Mouse (Mus musculus) testis, postnatal 10 days (tissue): ENCODE results near the gene Trpv2.

Experiments used
- DNase-seq: peaks from one replicate; pipeline ENCODE4 v3.0.0; 2021; ENCODE audit warnings: low spot score

The Trpv2 gene

DNA sequence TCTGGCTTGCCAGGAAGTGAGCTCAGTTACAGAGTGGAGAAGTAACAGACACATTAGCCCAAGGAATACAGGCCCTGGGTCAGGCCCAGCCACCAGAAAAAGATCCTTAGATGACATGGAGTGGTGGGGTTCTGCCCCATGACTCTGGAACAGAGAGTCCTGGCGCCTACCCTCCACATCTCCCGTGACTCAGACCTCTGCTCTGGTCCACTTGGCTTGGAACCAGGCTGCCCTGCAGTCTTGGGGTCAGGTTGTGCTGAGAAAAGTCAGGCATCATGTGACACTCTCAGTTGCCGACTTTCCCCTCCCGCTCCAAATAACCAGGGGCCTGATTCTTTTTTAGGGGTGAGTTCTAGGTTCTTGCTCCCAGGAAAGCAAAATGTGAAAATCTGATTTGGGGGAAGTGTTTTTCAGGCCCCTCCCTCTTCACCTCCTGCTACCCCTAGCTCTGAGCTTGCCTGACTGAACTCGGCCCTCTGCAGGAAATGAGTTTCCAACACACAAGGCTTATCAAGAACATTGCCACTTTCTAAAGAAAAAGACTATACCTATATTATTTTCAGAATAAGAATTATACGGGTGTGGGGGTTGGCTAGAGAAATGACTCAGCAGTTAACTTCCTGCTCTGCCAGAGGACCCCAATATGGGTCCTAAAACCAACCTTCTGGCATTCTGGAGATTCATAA, 15.2 kb upstream of the Trpv2 start:
- DNase-seq: no peak

DNA sequence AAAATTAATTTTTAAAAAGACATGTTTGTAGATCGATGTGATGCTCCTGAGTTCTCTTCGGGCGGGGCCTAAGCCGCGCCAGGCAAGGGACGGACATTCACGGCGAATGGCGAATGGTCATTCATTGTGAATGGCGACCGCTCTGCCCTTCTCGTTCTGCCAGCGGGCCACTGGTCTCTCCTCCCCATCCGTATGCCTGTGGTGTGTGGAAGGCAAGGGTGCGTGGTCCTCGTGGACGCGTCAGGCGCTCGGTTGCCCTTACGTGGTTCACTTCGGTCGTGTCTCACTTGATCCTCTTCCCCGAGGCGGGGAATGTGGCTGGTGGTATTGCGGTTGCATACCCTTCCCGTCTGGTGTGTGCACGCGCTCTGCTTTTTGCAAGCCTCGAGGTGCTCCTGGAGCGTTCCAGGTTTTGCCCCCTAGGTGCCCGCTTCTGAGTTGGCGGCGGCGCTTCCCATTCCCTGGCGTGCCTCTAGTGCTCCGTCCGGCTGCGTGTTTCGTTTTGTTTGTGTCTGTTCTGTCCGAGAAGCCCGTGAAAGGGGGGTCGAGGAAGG, 13.7 kb upstream of the Trpv2 start:
- DNase-seq: peak; percentile 54

DNA sequence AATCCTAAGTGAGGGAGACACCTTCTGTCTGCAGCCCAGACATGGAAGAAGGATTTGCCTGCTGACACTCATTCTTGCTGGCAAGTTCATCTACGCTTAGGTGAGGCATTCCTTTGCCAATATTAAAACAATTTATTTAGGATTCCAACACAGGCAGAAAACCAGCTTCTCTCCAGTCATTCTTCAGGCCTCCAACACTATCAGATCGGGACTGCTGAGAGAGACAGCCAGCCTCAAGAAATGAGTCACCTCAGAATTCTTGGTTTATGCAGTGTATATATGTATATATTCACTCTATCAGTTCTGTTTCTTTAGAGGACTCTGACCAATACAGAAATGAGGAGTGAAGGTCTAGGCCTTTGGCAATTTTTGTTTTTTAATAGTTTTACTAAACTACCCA, 10.7 kb upstream of the Trpv2 start:
- DNase-seq: no peak

DNA sequence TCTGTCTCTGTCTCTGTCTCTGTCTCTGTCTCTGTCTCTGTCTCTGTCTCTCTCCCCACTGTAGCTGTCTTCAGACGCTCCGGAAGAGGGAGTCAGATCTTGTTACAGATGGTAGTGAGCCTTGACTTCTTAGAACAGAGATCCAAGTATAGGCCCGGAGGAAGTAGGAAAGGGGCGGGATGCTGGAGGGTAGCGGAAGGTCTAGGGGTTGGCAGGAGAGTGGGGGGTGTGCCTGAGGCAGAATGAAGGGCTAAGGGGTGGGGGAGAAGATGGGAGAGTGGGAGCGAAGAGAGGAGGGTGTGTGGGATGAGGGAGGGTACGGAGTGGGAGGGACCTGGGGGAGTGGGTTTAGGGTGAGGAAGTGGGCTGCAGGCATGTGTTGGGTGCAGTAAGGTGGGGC, 8.5 kb upstream of the Trpv2 start:
- no peak for DNase-seq

- DNase-seq: no peak
These were observed 8.1 kb upstream of the Trpv2 start for GRCm38 (mm10) chr11:62566211-62566610.

- DNase-seq: no peak
These were observed 6.0 kb upstream of the Trpv2 start for GRCm38 (mm10) chr11:62568300-62568699.

DNA sequence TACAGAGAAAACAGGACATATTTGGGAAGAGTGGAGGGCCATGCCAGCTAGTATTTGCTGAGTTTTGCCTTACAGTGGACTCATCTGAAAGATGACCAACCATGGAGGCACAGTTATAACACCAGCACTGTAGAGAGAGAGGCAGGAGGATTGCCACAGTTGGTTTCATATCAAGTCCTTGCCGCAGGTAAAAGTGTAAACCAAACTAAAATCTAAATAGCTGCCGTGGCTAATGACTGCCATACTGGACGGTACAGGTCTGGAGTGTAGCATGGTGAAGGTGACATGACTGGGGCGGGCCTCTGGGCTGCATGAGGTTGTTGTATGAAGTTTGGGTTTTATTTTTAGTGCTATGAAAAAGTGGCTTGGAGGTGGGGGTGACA, 408 bp downstream of the Trpv2 start:
- DNase-seq: no peak

DNA sequence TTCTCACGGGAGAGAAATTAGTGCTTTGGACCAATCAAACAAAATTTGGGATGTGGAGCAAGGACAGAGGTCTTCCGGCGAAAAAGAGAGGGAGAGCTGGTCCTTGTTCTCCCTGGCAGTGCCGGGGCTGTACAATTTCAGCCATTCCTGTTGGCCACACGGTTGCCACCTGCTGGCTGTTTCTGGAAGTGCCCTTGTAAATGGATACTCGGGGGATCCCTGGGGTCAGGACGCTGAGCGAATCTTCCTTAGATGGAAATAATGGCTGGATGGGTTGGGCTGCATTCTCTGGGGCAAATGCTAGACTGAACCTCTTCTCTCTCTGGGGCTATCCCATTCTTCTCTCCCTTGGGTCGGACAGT, 992 bp downstream of the Trpv2 start:
- peak; percentile 90 for DNase-seq

GRCm38 (mm10) chr11:62575659-62576438, 1.6 kb downstream of the Trpv2 start:
- peak; percentile 59 for DNase-seq

- DNase-seq: no peak
These were observed 2.4 kb downstream of the Trpv2 start for GRCm38 (mm10) chr11:62576530-62577152.

DNA sequence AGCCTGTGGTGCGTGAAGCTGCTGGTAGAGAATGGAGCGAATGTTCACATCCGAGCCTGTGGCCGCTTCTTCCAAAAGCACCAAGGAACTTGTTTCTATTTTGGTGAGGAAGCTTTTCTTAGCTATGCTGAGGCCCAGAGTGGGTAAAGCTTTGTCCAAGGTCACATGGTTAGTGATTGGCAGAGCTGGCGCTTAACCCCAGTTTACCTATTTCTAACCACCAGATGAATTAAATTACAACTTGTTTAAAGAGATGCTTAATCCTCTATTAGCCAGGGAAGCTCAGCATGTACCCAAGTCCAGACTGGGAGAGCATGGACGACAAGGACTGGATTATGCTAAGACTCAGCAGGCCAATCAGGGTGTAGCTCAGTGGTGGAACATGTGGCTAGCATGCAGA, 8.7 kb downstream of the Trpv2 start:
- DNase-seq: no peak

GRCm38 (mm10) chr11:62584671-62585206, 10.5 kb downstream of the Trpv2 start:
- DNase-seq: no peak

DNA sequence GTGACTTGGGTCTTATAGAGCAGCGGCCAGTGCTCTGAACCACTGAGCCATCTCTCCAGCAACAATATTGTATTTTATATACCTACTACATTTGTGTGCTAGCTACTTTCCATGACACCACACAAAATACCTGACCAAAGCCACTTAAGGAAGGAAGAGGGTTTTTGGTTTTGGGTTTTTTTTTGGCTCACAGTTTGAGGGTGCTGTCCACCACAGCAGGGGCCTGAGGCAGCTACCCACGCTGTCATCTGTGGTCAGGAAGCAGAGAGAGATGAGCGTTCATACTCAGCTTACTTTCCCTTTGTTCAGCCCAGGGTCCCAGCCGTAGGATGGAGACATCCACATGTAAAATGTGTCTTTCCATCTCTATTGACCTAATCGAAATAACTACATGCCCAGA, 12.7 kb downstream of the Trpv2 start:
- no peak for DNase-seq

GRCm38 (mm10) chr11:62589391-62589790, 15.1 kb downstream of the Trpv2 start:
- no peak for DNase-seq

DNA sequence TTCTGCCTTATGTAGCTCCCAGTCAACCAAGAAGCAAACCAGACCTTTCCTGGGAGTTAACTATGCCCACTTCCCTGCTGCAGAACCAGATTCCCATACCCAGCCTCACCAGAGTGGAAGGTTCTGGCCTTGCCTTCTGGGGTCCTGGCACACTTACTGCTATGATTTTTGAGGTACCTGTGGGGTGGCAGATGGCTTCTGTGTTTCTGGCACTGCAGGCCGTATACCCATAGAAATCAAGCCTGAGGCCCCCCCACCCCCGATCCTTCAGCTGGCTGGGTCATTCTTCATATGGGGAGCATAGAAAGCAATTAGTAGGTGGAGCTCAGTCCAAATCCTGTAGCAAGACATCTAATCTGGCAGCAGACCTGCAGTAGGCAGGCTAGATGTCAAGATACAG, 16.7 kb downstream of the Trpv2 start:
- DNase-seq: no peak

- no peak for DNase-seq
These were observed 17.8 kb downstream of the Trpv2 start for GRCm38 (mm10) chr11:62591904-62592575.

DNA sequence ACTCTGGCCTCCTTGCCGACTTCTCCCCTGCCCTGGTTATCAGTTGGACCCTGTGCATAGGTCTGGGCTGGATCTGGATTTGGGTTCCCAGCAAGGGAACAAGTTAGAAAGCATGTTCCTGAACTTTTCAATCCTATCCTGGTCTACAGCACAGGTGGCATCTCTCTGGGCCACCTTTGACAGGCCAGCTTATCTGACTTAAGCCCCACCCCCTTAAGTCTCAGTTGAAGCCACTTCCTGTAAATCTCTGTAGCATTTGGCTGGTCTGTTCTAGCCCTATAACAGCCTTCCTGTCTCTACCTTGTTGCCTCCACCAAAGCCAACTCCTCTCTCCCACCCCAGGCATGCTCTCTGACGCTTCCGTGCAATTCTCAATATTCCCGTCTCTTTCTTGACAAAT, 24.3 kb downstream of the Trpv2 start:
- no peak for DNase-seq

- no peak for DNase-seq
These were observed 27.7 kb downstream of the Trpv2 start for GRCm38 (mm10) chr11:62601732-62602618.

GRCm38 (mm10) chr11:62602619-62603311, 28.5 kb downstream of the Trpv2 start:
- DNase-seq: peak; percentile 97

GRCm38 (mm10) chr11:62603312-62604056, 29.2 kb downstream of the Trpv2 start:
- no peak for DNase-seq
